Mouse (Mus musculus) heart, embryonic 11.5 days (tissue): ENCODE data around the gene Rpsa. TPM values are rescaled to one million over a fixed set of nuclear protein-coding genes. Genes with fewer than 3 reads are reported as not detected.

Experiments
- ATAC-seq: fragments of 200-750 bp; cut with Nextera tagmentation; replicated peaks from 2 replicates; pipeline ENCODE4 v1.8.0; 2017; ENCODE audit warnings: moderate library complexity; ENCODE audit not compliant: insufficient number of reproducible peaks, low FRiP score, low TSS enrichment
- H3K27ac ChIP-seq: fragments of 300-500 bp; sonication (generic); 2 replicates; pipeline ENCODE4 v1.5.1; 2014; ENCODE audit warnings: mild to moderate bottlenecking, low read depth, low read length
- H3K27me3 ChIP-seq: fragments of 300-500 bp; sonication (generic); 2 replicates; pipeline ENCODE4 v1.6.1; 2014; ENCODE audit warnings: mild to moderate bottlenecking, low read length, mixed read lengths; ENCODE audit not compliant: control insufficient read depth, insufficient read depth
- H3K36me3 ChIP-seq: fragments of 300-500 bp; sonication (generic); 2 replicates; pipeline ENCODE4 v1.6.1; 2014; ENCODE audit warnings: mild to moderate bottlenecking, low read length, moderate library complexity, mixed read lengths; ENCODE audit not compliant: control insufficient read depth, insufficient read depth
- H3K4me1 ChIP-seq: fragments of 300-500 bp; sonication (generic); 2 replicates; pipeline ENCODE4 v1.6.1; 2014; ENCODE audit warnings: low read length; ENCODE audit not compliant: control insufficient read depth, insufficient read depth
- H3K4me2 ChIP-seq: fragments of 300-500 bp; sonication (generic); 2 replicates; pipeline ENCODE4 v1.6.1; 2014; ENCODE audit warnings: mild to moderate bottlenecking, moderate library complexity
- H3K4me3 ChIP-seq: fragments of 300-500 bp; sonication (generic); 2 replicates; pipeline ENCODE4 v1.5.1; 2014; ENCODE audit warnings: low read depth, low read length
- H3K9ac ChIP-seq: fragments of 300-500 bp; sonication (generic); 2 replicates; pipeline ENCODE4 v1.6.1; 2014; ENCODE audit warnings: mild to moderate bottlenecking, low read depth, low read length, moderate library complexity
- H3K9me3 ChIP-seq: fragments of 300-500 bp; sonication (generic); replicated peaks from 2 replicates; pipeline ENCODE4 v1.6.1; 2016; ENCODE audit warnings: low read length; ENCODE audit not compliant: control insufficient read depth
- WGBS: fragments of 180-500 bp; shearing (Covaris S2); extraction: QIAGEN DNeasy Blood & Tissue Kit; methylation state at CpG from one replicate; pipeline ENCODE4 v1.1.7; 2014; ENCODE audit not compliant: insufficient replicate concordance; 5-methylcytosine and 5-hydroxymethylcytosine counted together
- polyA plus RNA-seq: library from polyadenylated mRNA; unstranded; fragments of >200 nt; fragmentation: Nextera tagmentation; extraction: Ambion mirVana; gene quantifications from 2 replicates; pipeline ENCODE4 v1.2.1, GENCODE M21; 2014

Rpsa gene
- 1,140 and 1,315 TPM in 2 replicates for polyA plus RNA-seq

GRCm38 (mm10) chr9:120127538-120128251 lies at the start of gene Rpsa:
Gene Rpsa (plus strand): TSS chr9:120127689.
- under 1% methylated on average over 68 of the region's 72 CpGs for WGBS

GRCm38 (mm10) chr9:120078241-120078640 lies 49.2 kb upstream of the Rpsa start:
- Histone ChIP-seq H3K27ac (no peak overlapping the region), H3K9ac (no peak overlapping the region), H3K4me2 (no peak overlapping the region), H3K4me1 (no peaks in the 10 kb centered on the region), H3K9me3 (no peaks in the 10 kb centered on the region), H3K27me3 (no peaks in the 10 kb centered on the region), H3K4me3 (no peak overlapping the region), H3K36me3 (no peaks in the 10 kb centered on the region)
- WGBS: 71% methylated on average over 3 of the region's 3 CpGs
- no peak for ATAC-seq

More at GRCm38 (mm10) chr9:120127538-120128251, at the start of gene Rpsa:
- Histone ChIP-seq H3K9ac (peak within 1 kb of the TSS; percentile 99), H3K4me2 (peak within 1 kb of the TSS; percentile 85), H3K27me3 (no peaks in the 10 kb centered on the region), H3K4me3 (peak within 1 kb of the TSS; percentile 97), H3K4me1 (peaks cover 14% of the 10 kb centered on the region), H3K36me3 (peaks cover 22% of the 10 kb centered on the region), H3K27ac (peak within 1 kb of the TSS; percentile 94), H3K9me3 (no peaks in the 10 kb centered on the region)
- ATAC-seq: peak; percentile 95

- Histone ChIP-seq H3K9ac (no peak overlapping the region), H3K4me3 (no peak overlapping the region)
These were observed 47.6 kb upstream of the Rpsa start for GRCm38 (mm10) chr9:120079901-120080300.

GRCm38 (mm10) chr9:120080546-120081108 lies 46.9 kb upstream of the Rpsa start:
- H3K9ac ChIP-seq: no peak overlapping the region
- no peak overlapping the region for H3K27ac ChIP-seq
- H3K4me1 ChIP-seq: no peaks in the 10 kb centered on the region
- no peaks in the 10 kb centered on the region for H3K36me3 ChIP-seq
- no peak for ATAC-seq
- 76% methylated on average over 8 of the region's 8 CpGs for WGBS
- no peak overlapping the region for H3K4me3 ChIP-seq
- no peaks in the 10 kb centered on the region for H3K9me3 ChIP-seq
- no peak overlapping the region for H3K4me2 ChIP-seq
- no peaks in the 10 kb centered on the region for H3K27me3 ChIP-seq

More at GRCm38 (mm10) chr9:120079901-120080300, 47.6 kb upstream of the Rpsa start:
- no peaks in the 10 kb centered on the region for H3K27me3 ChIP-seq
- H3K36me3 ChIP-seq: no peaks in the 10 kb centered on the region
- WGBS: 64% methylated on average over 7 of the region's 7 CpGs
- H3K4me2 ChIP-seq: no peak overlapping the region
- ATAC-seq: no peak
- H3K9me3 ChIP-seq: no peaks in the 10 kb centered on the region
- no peaks in the 10 kb centered on the region for H3K4me1 ChIP-seq
- H3K27ac ChIP-seq: no peak overlapping the region

- no peaks in the 10 kb centered on the region for H3K27me3 ChIP-seq
- WGBS: 67% methylated on average over 6 of the region's 6 CpGs
- no peak for ATAC-seq
- no peak overlapping the region for H3K4me2 ChIP-seq
- H3K27ac ChIP-seq: no peak overlapping the region
- H3K9ac ChIP-seq: no peak overlapping the region
- H3K4me3 ChIP-seq: no peak overlapping the region
- no peaks in the 10 kb centered on the region for H3K4me1 ChIP-seq
- no peaks in the 10 kb centered on the region for H3K36me3 ChIP-seq
- no peaks in the 10 kb centered on the region for H3K9me3 ChIP-seq
These were observed 46.2 kb upstream of the Rpsa start for GRCm38 (mm10) chr9:120081247-120081646.

- WGBS: 77% methylated on average over 5 of the region's 5 CpGs
- ATAC-seq: no peak
These were observed 45.5 kb upstream of the Rpsa start for GRCm38 (mm10) chr9:120081967-120082366.

GRCm38 (mm10) chr9:120082691-120083090 lies 44.8 kb upstream of the Rpsa start:
- no peak overlapping the region for H3K27ac ChIP-seq
- no peaks in the 10 kb centered on the region for H3K36me3 ChIP-seq
- ATAC-seq: no peak
- H3K9me3 ChIP-seq: no peaks in the 10 kb centered on the region
- no peaks in the 10 kb centered on the region for H3K27me3 ChIP-seq
- WGBS: 79% methylated on average over 4 of the region's 4 CpGs
- H3K4me1 ChIP-seq: no peaks in the 10 kb centered on the region
- H3K4me2 ChIP-seq: no peak overlapping the region
- H3K9ac ChIP-seq: no peak overlapping the region
- no peak overlapping the region for H3K4me3 ChIP-seq

More at GRCm38 (mm10) chr9:120081967-120082366, 45.5 kb upstream of the Rpsa start:
- no peaks in the 10 kb centered on the region for H3K36me3 ChIP-seq
- no peak overlapping the region for H3K9ac ChIP-seq
- no peaks in the 10 kb centered on the region for H3K4me1 ChIP-seq
- no peaks in the 10 kb centered on the region for H3K27me3 ChIP-seq
- no peak overlapping the region for H3K4me2 ChIP-seq
- H3K4me3 ChIP-seq: no peak overlapping the region
- no peak overlapping the region for H3K27ac ChIP-seq
- no peaks in the 10 kb centered on the region for H3K9me3 ChIP-seq

- ATAC-seq: no peak
- Histone ChIP-seq H3K4me2 (no peak overlapping the region), H3K4me3 (no peak overlapping the region), H3K27ac (no peak overlapping the region), H3K9ac (no peak overlapping the region), H3K27me3 (no peaks in the 10 kb centered on the region), H3K36me3 (no peaks in the 10 kb centered on the region), H3K4me1 (no peaks in the 10 kb centered on the region), H3K9me3 (no peaks in the 10 kb centered on the region)
- WGBS: 77% methylated on average over 18 of the region's 18 CpGs
These were observed 44.2 kb upstream of the Rpsa start for GRCm38 (mm10) chr9:120083158-120083894.
